Mouse (Mus musculus) thymus, adult 2 months (tissue): ENCODE results near the gene Shq1. TPM values are rescaled to one million over a fixed set of nuclear protein-coding genes. Genes with fewer than 3 reads are reported as not detected.

Experiments used
- DNase-seq: peaks from one replicate; pipeline ENCODE4 v3.0.0; 2021
- H3K27ac ChIP-seq: fragments of 200-500 bp; 2 replicates; pipeline ENCODE4 v1.5.1; 2012; ENCODE audit warnings: low read length, control low read depth; ENCODE audit not compliant: control insufficient read depth, insufficient read depth
- H3K27me3 ChIP-seq: fragments of 200-500 bp; 2 replicates; pipeline ENCODE4 v1.6.1; 2012; ENCODE audit warnings: mild to moderate bottlenecking, low read length, moderate library complexity, mixed read lengths; ENCODE audit not compliant: control insufficient read depth, insufficient read depth
- H3K36me3 ChIP-seq: fragments of 200-500 bp; 2 replicates; pipeline ENCODE4 v1.6.1; 2012; ENCODE audit warnings: mild to moderate bottlenecking, low read length, moderate library complexity; ENCODE audit not compliant: control insufficient read depth, insufficient read depth
- H3K4me1 ChIP-seq: fragments of 200-500 bp; replicated peaks from 2 replicates; pipeline ENCODE4 v1.6.1; 2012; ENCODE audit warnings: low read length; ENCODE audit not compliant: control insufficient read depth, insufficient read depth
- H3K4me3 ChIP-seq: fragments of 200-500 bp; 2 replicates; pipeline ENCODE4 v1.5.1; 2012; ENCODE audit warnings: mild to moderate bottlenecking, low read length, control low read depth, moderate library complexity; ENCODE audit not compliant: control insufficient read depth, insufficient read depth
- CTCF ChIP-seq: fragments of 200-500 bp; IDR thresholded peaks from 2 replicates; pipeline ENCODE4 v1.5.1; 2012; ENCODE audit warnings: mild to moderate bottlenecking, control low read depth, low read length, moderate library complexity, borderline replicate concordance; ENCODE audit not compliant: control insufficient read depth, poor library complexity, insufficient read depth; ENCODE audit errors: extremely low read depth
- POLR2A ChIP-seq: fragments of 200-500 bp; IDR thresholded peaks from 2 replicates; pipeline ENCODE4 v1.6.1; 2012; ENCODE audit warnings: mild to moderate bottlenecking, low read length, control low read depth, moderate library complexity; ENCODE audit not compliant: control insufficient read depth, poor library complexity, insufficient read depth; ENCODE audit errors: extremely low read depth
- WGBS: fragments of 180-500 bp; shearing (Covaris S2); methylation state at CpG from one replicate; pipeline ENCODE4 v1.1.7; 2018; 5-methylcytosine and 5-hydroxymethylcytosine counted together
- polyA plus RNA-seq: library from polyadenylated mRNA; depleted of rRNA; stranded (reverse); fragments of >200 nt; gene quantifications from 2 replicates; pipeline ENCODE4 v1.2.3, GENCODE M21; 2012

Gene Shq1
- polyA plus RNA-seq, 1 experiment = 5.1 TPM

DNA sequence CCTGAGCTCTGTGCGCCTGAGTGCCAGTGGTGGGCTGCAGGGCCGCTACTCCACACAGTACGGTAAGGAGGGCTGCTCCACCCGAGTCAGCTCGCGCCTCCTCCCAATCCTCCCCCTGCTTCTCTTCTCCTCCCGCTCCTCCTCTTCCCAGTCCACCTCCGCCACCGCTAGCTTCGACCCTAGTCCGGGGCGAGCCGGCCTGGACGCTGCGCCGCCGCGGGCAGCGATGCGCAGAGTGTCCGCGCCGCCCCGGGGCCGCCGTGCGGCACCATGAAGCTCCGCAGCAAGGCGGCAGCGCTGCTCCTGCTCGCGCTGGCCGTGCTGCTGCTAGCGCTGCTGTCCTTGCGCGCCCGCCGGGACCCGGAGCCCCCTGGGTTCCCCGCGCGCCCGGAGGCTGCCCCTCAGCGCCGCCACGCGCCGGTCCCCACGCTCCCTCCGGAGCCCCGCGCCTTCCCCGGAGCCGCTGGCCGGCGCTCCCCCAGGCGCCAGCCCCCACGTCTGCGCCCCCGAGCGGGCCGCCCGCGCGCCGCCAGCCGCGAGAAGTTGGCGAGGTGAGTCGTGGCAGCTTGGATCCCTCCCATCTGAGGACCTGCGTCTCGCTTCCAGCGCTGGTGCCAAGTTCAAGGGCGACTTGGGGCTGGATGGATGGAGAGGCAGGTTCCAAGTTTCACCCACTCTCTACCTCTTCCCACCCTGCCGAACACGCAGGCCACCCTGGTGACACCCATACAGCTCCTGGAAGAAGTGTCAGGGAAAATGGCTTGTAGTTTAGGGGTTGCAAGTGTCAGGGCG, 33.8 kb upstream of the Shq1 start, which contains the start of gene Gxylt2:
Gene Gxylt2, plus strand, starts transcription at position 161 of the 792 bp plus-strand sequence.
- H3K4me1 ChIP-seq = no peaks in the 10 kb centered on the region
- H3K27me3 ChIP-seq = no peaks in the 10 kb centered on the region; the same call in 1 of the 2 replicates
- 3% methylated on average over 77 of the region's 77 CpGs for WGBS
- TF ChIP-seq POLR2A (no peak), CTCF (no peak)
- H3K27ac ChIP-seq = no peak within 1 kb of the TSS
- H3K4me3 ChIP-seq = no peak within 1 kb of the TSS
- no peaks in the 10 kb centered on the region for H3K36me3 ChIP-seq
- no peak for DNase-seq

DNA sequence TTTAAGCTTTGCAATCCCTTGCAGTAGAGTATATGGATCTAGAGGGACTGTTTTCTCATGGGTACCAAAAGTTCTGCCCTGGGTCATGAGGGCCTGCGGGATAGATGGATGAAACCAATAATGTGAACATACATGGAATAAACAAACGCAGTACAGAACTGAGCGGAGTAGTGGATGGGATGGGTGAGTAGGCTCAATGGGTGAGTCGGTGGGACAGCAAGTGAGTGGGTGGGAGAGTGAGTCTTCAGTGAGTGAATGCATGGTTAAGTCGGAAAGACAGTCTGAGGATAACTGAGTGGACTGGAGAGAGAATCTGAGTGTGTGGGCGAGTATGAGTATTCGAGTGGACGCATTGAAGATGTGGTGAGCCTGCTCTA, 33.2 kb upstream of the Shq1 start:
- DNase-seq = no peak
- Histone ChIP-seq H3K4me3 (no peak overlapping the region), H3K27ac (no peak overlapping the region), H3K36me3 (no peaks in the 10 kb centered on the region), H3K4me1 (no peaks in the 10 kb centered on the region), H3K27me3 (no peaks in the 10 kb centered on the region; the same call in 1 of the 2 replicates)
- 52% methylated on average over 8 of the region's 8 CpGs for WGBS
- TF ChIP-seq POLR2A = no peak
- TF ChIP-seq CTCF = no peak

DNA sequence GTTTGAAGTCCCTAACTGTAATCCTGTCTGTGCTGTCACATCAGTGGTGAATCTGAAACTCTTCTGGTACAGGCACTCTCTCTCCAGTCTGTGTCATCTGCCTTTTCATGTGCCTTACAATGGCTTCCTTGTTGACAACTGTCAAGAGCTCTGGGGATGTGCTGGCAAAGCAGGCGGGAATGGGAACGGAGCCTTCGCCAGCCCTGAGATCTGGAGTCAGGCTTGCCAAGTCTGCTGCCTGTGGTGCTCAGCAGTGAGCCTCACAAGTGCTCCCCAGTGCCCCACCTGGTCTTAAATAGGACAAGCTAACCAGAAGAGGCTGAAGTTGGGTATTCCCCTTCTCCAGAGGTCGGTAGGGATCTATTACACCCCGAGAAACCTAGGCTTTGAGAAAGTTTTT, 29.8 kb upstream of the Shq1 start:
- H3K4me1 ChIP-seq = no peaks in the 10 kb centered on the region
- no peaks in the 10 kb centered on the region for H3K36me3 ChIP-seq
- DNase-seq = no peak
- H3K4me3 ChIP-seq = no peak overlapping the region
- 88% methylated on average over 5 of the region's 5 CpGs for WGBS
- no peak for TF ChIP-seq CTCF
- TF ChIP-seq POLR2A = no peak
- no peak overlapping the region for H3K27ac ChIP-seq
- no peaks in the 10 kb centered on the region; the same call in 1 of the 2 replicates for H3K27me3 ChIP-seq

DNA sequence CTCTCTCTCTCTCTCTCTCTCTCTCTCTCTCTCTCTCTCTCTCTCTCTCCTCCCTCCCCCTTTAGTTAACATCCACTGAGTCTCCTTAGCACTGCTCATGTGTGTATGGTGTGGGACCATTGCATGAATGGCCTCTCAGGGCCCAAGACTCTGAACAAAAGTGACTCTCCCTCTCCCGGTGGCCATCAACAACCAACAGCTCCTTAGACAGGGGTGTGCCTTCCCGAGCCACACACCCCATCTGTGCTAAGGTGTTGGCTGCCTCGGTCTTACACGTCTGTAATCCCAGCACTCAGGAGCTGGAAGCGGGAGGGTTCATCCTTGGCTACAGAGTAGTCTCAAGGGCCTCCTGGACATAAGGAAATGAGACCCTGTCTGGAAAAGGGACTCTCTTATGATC, 29.0 kb upstream of the Shq1 start:
- H3K4me1 ChIP-seq = no peaks in the 10 kb centered on the region
- no peak overlapping the region for H3K27ac ChIP-seq
- TF ChIP-seq POLR2A (no peak), CTCF (no peak)
- no peak overlapping the region for H3K4me3 ChIP-seq
- no peaks in the 10 kb centered on the region for H3K36me3 ChIP-seq
- H3K27me3 ChIP-seq = no peaks in the 10 kb centered on the region; the same call in 1 of the 2 replicates
- no peak for DNase-seq
- WGBS = 96% methylated on average over 5 of the region's 5 CpGs

DNA sequence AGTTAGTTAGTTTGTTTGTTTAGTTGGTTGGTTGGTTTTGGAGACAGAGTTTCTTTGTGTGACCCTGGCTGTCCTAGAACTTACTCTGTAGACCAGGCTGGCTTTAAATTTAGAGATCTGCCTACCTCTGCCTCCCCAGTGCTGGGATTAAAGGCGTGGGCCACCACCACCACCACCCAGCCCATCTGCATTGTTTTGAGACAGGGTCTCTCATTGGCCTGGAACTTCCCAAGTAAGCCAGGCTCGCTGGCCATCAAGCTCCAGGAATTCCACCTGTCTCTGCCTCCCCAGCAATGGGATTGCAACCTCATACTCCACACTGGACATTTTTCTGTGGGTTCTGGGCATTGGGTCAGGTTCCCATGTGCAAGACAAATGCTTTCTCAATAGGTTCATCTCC, 15.4 kb upstream of the Shq1 start:
- no peak for DNase-seq
- WGBS = 93% methylated on average over 2 of the region's 2 CpGs
- Histone ChIP-seq H3K36me3 (no peaks in the 10 kb centered on the region), H3K27me3 (no peaks in the 10 kb centered on the region), H3K4me3 (no peak overlapping the region), H3K4me1 (no peaks in the 10 kb centered on the region), H3K27ac (no peak overlapping the region)
- TF ChIP-seq CTCF (no peak), POLR2A (no peak)

DNA sequence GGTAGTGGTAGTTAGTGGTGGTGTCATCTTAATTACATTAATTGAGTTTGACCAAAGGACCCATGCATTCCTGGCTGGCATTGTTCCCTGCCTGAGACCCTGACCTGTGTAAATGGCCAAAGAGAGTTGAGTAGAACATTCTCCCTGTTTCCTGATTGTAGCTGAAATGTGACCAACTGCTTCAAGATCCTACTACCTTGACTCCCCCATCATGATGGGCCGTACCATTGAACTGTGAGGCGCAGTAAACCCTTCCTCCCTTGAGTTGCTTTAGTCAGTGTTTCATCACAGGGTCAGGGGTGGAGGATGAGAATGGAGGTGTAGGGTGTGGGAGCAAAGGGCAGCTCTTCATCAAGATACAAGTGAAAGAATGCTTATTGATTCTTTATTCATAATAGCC, 7.7 kb upstream of the Shq1 start:
- no peaks in the 10 kb centered on the region for H3K27me3 ChIP-seq
- no peak overlapping the region for H3K27ac ChIP-seq
- WGBS = 96% methylated on average over 2 of the region's 2 CpGs
- no peaks in the 10 kb centered on the region for H3K36me3 ChIP-seq
- TF ChIP-seq CTCF (no peak), POLR2A (no peak)
- no peak for DNase-seq
- no peaks in the 10 kb centered on the region for H3K4me1 ChIP-seq
- no peak overlapping the region for H3K4me3 ChIP-seq

DNA sequence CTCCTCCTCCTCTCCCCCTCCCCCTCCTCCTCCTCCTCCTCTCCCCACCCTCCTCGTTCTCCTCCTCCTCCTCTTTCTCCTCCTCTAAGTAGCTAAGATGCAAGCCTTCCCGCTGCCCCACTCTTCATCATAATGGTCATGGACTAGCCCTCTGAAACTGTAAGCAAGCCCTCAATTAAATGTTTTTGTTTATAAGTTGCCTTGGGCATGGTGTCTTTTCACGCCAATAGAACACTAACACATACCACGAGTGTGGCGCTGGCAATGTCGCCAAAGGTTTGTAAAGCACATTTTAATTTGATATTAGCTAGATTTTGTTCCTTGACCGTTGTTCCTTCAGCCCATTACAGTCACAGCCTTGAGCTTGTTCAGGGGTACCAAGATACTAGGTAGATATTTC, 5.5 kb upstream of the Shq1 start:
- H3K4me3 ChIP-seq = no peak overlapping the region

More for the DNA sequence above, 5.5 kb upstream of the Shq1 start:
- TF ChIP-seq POLR2A (no peak), CTCF (no peak)
- Histone ChIP-seq H3K27ac (no peak overlapping the region), H3K36me3 (no peaks in the 10 kb centered on the region), H3K27me3 (no peaks in the 10 kb centered on the region), H3K4me1 (no peaks in the 10 kb centered on the region)
- WGBS = 94% methylated on average over 7 of the region's 7 CpGs
- DNase-seq = no peak
